Mouse (Mus musculus): ENCODE results near the gene Ankrd35.

DNA sequence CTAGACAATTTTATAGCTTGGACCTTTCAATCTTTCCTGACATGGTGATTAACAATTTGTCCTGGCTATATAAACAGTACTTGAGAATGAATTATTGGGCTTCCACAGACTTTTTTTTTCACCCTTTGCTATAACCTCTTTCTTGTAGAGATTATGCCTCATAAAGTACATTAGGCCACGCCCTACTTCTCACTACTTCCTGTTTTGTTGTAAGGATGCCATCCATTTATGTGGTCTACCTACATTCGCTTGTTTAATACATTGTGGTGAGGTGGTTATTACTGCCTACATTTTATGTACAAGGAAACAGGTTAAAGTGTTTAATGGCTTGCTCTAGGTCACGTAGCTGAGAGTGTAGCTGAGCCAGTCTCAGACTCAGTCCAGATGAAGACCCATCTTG, 5.2 kb downstream of the Ankrd35 start:
- no peak for TF ChIP-seq POLR2A (IDR thresholded peaks at IDR 0.05; ENCODE audit: low read depth, low read length)
- no peak for TF ChIP-seq CTCF (IDR thresholded peaks at IDR 0.05; ENCODE audit: borderline replicate concordance, insufficient read depth, low read length)
